Mouse (Mus musculus) Muller cell, postnatal 12 days (primary cell): ENCODE measurements around the gene Fgd6.

Experiments
- DNase-seq: peaks from one replicate; pipeline ENCODE4 v3.0.0-alpha.2; 2015; ENCODE audit errors: inconsistent ontology term

Fgd6 gene

DNA sequence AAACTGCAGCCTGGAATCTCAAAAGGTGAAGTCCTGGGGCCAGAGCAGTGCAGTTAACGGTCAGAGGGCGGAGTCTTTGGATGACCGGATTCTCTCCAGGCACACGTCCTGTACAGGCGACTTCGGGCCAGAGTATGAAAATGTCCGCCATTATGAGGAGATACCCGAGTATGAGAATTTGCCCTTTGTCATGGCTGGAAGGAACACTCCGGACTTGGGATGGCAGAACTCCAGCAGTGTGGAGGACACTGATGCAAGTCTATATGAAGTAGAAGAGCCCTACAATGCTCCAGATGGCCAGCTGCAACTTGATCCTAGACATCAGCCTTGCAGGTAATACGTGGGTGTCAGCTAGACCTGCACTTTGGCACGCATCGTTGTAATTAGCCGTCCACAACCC, 9.5 kb downstream of the Fgd6 start:
- no peak for DNase-seq

DNA sequence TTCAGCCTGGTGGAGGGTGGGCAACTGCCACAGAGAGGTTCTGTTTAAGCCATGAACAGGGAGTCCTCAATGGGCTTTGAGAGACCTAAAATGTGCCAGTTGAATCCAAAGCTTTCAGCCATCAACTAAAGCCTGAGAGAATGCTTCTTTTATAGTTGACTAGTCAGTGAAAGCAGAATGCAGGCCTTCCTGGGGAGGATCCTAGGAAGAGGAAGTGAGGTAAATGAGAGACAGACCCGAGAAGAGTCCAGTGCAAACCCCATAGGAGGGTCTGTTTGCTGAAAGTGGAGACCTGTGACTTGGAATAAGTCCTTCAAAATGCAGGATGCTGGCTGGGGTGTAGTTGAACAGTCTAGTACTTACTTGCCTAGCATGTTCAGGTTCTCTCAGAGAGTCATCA, 11.2 kb downstream of the Fgd6 start:
- DNase-seq, result no peak

DNA sequence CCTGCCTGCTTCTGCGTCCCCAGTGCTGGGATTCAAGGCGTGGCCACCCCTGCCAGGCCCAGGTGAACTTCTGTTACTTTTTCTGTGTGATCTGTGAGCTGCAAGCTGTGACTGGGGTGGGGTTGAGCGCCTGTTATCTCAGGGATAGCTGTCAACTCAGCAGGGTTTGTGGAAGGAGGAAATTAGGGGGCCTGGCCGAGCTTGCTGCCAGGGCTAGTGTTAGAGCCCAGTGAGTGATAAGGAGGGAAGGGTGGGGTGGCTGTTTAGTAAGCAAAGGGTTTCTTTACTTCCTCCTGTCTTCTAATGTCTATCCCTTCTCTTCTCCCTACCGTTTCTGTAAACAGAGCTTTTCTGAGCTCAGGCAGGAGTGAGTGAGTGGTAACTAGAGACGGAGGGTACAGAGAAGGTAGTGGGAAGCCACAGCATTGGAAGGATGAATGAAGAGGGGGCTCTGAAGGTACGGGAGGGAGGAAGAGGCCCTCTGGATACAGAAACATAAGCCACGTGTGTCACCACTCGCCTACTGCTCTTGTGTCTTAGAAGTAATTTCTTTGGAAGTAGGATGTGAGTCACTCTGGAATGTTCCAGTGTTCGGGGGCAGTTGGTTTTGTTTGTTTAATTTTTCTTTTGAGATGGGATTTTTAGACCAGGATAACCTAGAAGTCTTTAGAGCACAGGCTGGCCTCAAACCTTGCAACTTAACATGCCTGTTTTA, 12.2 kb downstream of the Fgd6 start:
- no peak for DNase-seq

DNA sequence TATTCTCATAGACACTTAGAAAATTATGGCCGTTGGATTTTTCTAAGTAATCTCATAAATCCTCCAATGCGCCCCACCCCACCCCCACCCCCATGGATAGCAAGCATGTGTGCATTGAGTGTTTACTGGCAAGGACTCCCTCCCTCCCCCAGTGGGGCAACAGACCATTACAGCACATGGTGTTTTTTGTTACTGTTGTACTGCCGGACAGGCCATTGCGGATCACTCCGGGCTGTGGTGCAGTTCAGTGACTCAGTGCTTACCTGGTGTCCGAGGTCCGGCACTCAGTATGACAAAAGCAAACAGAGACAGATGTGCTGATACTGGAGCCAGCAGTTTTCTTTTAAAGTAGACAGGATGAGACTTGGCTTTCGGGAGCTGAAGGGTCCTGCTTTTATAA, 13.3 kb downstream of the Fgd6 start:
- DNase-seq, result no peak

DNA sequence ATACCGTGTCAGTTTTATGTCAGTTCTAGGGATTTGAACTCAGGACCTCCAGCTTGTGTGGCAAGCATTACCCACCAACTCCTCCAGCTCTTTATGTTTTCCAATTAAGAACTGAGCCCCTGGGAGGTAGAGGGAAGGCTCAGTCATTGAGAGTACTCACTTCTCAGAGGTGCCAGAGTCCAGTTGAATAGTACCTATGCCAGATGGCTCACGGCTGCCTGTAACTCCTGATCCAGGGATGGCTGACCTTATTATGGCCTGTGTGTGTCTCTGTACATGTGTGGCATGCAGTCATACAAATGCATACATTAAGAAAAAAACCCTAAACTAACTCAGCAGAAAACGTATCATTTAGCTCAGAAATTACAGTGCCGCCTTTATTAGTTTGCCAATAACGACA, 14.9 kb downstream of the Fgd6 start:
- DNase-seq, result no peak

GRCm38 (mm10) chr10:94056487-94056886, 20.7 kb downstream of the Fgd6 start:
- DNase-seq, result no peak

DNA sequence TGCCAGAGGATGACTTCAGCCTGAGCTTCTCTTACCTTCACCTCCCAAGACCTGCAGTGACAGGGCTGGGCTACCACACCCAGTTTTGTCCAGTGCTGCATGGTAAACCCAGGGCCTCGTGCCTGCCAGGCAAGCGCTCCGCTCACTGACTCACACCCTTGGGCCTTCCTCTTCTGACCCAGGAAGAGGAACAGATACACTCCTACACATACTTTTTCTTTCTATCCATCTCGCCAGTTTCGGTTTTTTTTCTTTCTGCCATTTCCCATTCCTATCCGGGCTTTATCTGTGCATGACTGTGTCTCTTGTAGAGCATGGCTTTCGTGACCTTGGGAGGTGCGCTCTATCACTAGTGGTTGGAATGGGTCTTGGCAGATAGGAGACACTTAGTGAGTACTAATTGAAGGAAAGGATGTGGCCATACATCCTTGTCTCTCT, 23.8 kb downstream of the Fgd6 start:
- no peak for DNase-seq

- no peak for DNase-seq
Measured at GRCm38 (mm10) chr10:94060190-94060589, 24.4 kb downstream of the Fgd6 start.

DNA sequence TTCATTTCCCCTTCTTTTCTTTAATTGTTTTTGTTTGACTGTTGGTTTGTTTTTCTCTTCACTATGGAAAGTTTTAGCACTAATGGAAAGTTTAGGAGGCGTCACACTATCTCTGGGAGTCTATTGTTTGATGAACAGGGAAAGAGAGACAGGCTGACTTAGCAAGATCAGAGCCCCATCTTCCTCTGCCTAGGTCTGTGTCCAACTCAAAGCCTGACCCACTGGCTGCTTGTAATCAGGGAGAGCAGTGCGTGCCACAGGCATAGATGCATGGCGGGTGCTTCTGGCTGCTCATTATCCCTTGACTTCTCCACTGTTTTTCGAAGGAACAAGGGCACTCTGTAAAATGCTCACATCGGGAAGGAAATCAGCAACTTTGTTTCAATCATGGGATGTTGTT, 26.6 kb downstream of the Fgd6 start:
- DNase-seq, result no peak

DNA sequence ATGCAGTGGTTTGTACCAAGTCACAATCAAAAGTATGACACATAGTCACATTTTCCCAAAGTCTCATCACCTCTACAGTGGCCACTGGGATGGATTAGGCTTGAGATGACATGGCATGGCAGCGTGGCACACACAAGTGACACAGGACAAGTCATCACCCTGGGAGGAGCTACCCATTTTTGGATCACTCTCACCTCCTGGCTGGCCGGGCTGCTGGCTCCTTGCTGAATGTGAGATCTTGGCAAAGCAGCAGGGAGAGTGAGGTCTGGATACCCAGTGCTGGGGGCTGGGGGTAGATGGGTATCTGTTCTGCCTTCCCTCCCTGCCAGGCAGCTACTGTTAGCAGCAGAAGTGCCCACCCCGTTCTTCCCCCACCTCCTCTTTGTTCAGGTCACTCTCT, 31.1 kb downstream of the Fgd6 start:
- no peak for DNase-seq

- no peak for DNase-seq
Measured at GRCm38 (mm10) chr10:94068701-94069100, 32.9 kb downstream of the Fgd6 start.

GRCm38 (mm10) chr10:94071641-94072040, 35.8 kb downstream of the Fgd6 start:
- no peak for DNase-seq

- no peak for DNase-seq
Measured at GRCm38 (mm10) chr10:94072261-94072915, 36.6 kb downstream of the Fgd6 start.

GRCm38 (mm10) chr10:94072916-94073465, 37.2 kb downstream of the Fgd6 start:
- no peak for DNase-seq

- no peak for DNase-seq
Measured at GRCm38 (mm10) chr10:94076966-94077825, 41.4 kb downstream of the Fgd6 start.

DNA sequence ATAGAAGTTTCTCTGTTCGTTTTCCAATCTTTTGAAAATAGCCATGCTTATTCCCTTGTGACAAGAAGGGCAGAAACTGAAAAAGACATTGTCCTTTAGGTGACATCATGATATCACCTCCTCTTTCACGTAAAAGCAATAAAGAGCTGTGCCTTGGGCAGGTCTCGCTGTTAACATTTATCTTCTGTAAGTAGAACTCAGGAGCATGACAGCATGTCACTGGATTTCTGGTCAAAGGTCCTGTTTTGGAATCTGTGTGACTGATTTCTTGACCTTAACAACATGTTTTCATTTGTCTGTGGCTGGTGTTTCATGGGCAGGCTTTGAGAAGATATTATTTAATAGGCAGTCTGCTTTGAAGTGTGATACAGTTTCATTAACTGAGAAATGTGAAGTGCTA, 44.9 kb downstream of the Fgd6 start:
- DNase-seq, result no peak

- no peak for DNase-seq
Measured at GRCm38 (mm10) chr10:94082040-94082734, 46.4 kb downstream of the Fgd6 start.

DNA sequence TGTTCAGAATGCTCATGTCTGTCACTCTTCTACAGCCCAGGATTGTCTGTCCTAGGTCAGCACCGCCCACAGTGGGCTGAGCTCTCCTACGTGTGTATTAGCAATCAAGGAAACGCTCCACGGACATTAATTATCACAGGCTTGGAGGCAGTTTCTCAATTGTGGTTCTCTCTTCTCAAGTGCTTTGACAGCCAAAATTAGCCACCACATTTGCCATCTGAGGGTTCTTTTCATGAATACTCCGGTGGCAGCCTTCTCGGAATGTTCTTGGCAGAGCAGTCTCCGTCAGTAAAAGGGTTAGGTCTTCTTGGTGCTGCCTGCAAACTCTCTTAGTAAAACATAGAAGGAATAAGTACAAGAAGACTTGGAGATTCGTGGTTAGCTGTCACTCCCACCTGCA, 50.5 kb downstream of the Fgd6 start:
- no peak for DNase-seq

- DNase-seq, result peak; percentile 54
Measured at GRCm38 (mm10) chr10:94087367-94088077, 51.7 kb downstream of the Fgd6 start.

DNA sequence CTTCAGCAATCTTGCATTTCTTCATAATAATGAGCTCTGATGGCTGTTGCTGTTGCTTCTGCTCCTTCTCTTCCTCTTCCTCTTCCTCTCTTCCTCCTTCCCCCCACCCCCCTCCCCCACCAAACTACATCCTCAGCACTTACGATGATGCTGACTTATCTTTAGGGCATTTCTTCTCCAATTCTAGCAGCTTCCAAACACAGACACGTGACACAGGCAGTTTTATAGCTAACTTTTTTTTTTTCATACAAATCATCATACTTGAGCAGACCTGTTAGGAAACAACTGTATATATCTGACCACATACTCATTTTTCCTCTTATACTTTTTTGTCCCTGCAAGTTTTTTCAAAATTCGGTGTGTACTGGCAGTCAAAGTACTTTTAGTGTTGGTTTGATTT, 54.2 kb downstream of the Fgd6 start:
- DNase-seq, result no peak

- no peak for DNase-seq
Measured at GRCm38 (mm10) chr10:94093534-94093933, 57.7 kb downstream of the Fgd6 start.
